Mouse (Mus musculus) lung, postnatal 0 days (tissue): ENCODE data around the gene Pcdh15. TPM values are rescaled to one million over a fixed set of nuclear protein-coding genes. Genes with fewer than 3 reads are reported as not detected.

ENCODE experiments used
- ATAC-seq: fragments of 200-750 bp; cut with Nextera tagmentation; 2 replicates; pipeline ENCODE4 v1.8.0; 2017; ENCODE audit warnings: moderate library complexity
- DNase-seq: peaks from one replicate; pipeline ENCODE4 v3.0.0-alpha.2; 2016; ENCODE audit warnings: low spot score
- H3K27ac ChIP-seq: fragments of 300-500 bp; sonication (generic); 2 replicates; pipeline ENCODE4 v1.5.1; 2014; ENCODE audit warnings: antibody characterized with exemption, mild to moderate bottlenecking, low read length, mixed read lengths
- H3K27me3 ChIP-seq: fragments of 300-500 bp; sonication (generic); replicated peaks from 2 replicates; pipeline ENCODE4 v1.6.1; 2014; ENCODE audit warnings: low read length, mixed read lengths; ENCODE audit not compliant: insufficient read depth
- H3K36me3 ChIP-seq: fragments of 300-500 bp; sonication (generic); 2 replicates; pipeline ENCODE4 v1.6.1; 2014; ENCODE audit warnings: low read length, mixed read lengths; ENCODE audit not compliant: insufficient read depth
- H3K4me1 ChIP-seq: fragments of 300-500 bp; sonication (generic); 2 replicates; pipeline ENCODE4 v1.6.1; 2014; ENCODE audit warnings: antibody characterized with exemption, low read depth, low read length, mixed read lengths; ENCODE audit not compliant: insufficient read depth
- H3K4me2 ChIP-seq: fragments of 300-500 bp; sonication (generic); replicated peaks from 2 replicates; pipeline ENCODE4 v1.6.1; 2014; ENCODE audit warnings: low read depth, mild to moderate bottlenecking, low read length, moderate library complexity, mixed read lengths
- H3K4me3 ChIP-seq: fragments of 300-500 bp; sonication (generic); 2 replicates; pipeline ENCODE4 v1.5.1; 2014; ENCODE audit warnings: low read depth, low read length
- H3K9ac ChIP-seq: fragments of 300-500 bp; sonication (generic); replicated peaks from 2 replicates; pipeline ENCODE4 v1.6.1; 2014; ENCODE audit warnings: low read depth, mild to moderate bottlenecking
- H3K9me3 ChIP-seq: fragments of 300-500 bp; sonication (generic); 2 replicates; pipeline ENCODE4 v1.6.1; 2016; ENCODE audit warnings: low read length, mixed read lengths
- CTCF ChIP-seq: IDR thresholded peaks from 2 replicates; pipeline ENCODE4 v1.5.1; 2016; ENCODE audit warnings: antibody characterized with exemption, mild to moderate bottlenecking
- EP300 ChIP-seq: IDR thresholded peaks from 2 replicates; pipeline ENCODE4 v1.6.1; 2016; ENCODE audit warnings: antibody characterized with exemption, mild to moderate bottlenecking, control low read depth
- WGBS: fragments of 180-500 bp; shearing (Covaris S2); extraction: QIAGEN DNeasy Blood & Tissue Kit; methylation state at CpG from one replicate; pipeline ENCODE4 v1.1.7; 2014; 5-methylcytosine and 5-hydroxymethylcytosine counted together
- polyA plus RNA-seq: library from polyadenylated mRNA; unstranded; fragments of >200 nt; fragmentation: Nextera tagmentation; extraction: Ambion mirVana; gene quantifications from 2 replicates; pipeline ENCODE4 v1.2.1, GENCODE M21; 2015

Gene Pcdh15
- polyA plus RNA-seq, 1 experiment from 2014 or later: 0.06 TPM

DNA sequence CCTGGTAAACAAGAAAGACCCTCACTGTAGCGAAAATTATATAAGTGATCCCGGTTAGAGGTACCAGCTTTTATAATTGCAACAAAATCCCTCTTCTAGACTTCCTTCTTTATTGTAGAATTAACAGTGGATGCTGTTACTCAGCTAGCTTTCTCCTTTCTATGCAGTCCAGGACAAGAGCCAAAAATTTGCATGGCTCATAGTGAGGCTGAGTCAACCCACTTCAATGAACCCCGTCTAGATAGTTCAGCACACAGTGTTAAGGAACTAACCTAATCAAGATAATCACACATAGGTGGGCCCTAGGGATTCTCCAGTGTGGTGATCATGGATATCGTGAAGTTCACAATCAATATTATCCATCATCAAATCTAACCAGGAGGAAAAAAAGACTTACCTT, 1024.3 kb downstream of the Pcdh15 start:
- Histone ChIP-seq H3K36me3 (no peaks in the 10 kb centered on the region), H3K9me3 (no peaks in the 10 kb centered on the region), H3K4me3 (no peak overlapping the region), H3K4me2 (no peak overlapping the region), H3K9ac (no peak overlapping the region), H3K27me3 (no peaks in the 10 kb centered on the region), H3K4me1 (no peaks in the 10 kb centered on the region), H3K27ac (no peak overlapping the region)
- ATAC-seq: no peak
- TF ChIP-seq CTCF (no peak), EP300 (no peak)
- 82% methylated on average over 4 of the region's 4 CpGs for WGBS
- no peak for DNase-seq

- no peak for DNase-seq
Observed at GRCm38 (mm10) chr10:74129192-74129591, 1030.0 kb downstream of the Pcdh15 start.

DNA sequence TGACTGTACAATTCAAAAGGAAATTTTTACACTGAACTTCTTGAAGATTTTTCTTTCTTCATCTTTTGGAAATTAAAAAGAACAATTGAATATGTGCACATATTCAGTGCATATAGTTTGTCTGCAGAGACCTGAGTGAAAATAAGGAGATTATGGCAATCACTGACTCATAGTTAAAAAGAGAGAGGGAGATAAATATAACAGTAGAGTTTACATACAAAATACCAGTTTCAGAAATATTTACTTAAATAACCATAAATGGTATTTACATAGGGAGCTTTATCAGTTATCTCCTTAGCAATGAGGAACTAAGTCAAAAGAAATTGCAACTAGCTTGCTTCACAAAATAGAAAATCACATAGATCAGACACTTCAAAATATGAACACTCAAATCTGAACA, 1030.5 kb downstream of the Pcdh15 start:
- ATAC-seq (no peak), DNase-seq (no peak)
- Histone ChIP-seq H3K9ac (no peak overlapping the region), H3K4me3 (no peak overlapping the region), H3K4me1 (no peaks in the 10 kb centered on the region), H3K27ac (no peak overlapping the region), H3K4me2 (no peak overlapping the region), H3K27me3 (no peaks in the 10 kb centered on the region), H3K9me3 (no peaks in the 10 kb centered on the region), H3K36me3 (no peaks in the 10 kb centered on the region)
- no peak for TF ChIP-seq EP300
- no peak for TF ChIP-seq CTCF

More at GRCm38 (mm10) chr10:74129192-74129591, 1030.0 kb downstream of the Pcdh15 start:
- no peak overlapping the region for H3K27ac ChIP-seq
- no peaks in the 10 kb centered on the region for H3K27me3 ChIP-seq
- no peak overlapping the region for H3K4me3 ChIP-seq
- H3K4me2 ChIP-seq: no peak overlapping the region
- ATAC-seq: no peak
- 73% methylated on average over 3 of the region's 3 CpGs for WGBS
- no peaks in the 10 kb centered on the region for H3K36me3 ChIP-seq
- no peaks in the 10 kb centered on the region for H3K9me3 ChIP-seq
- TF ChIP-seq EP300 (no peak), CTCF (no peak)
- H3K4me1 ChIP-seq: no peaks in the 10 kb centered on the region
- no peak overlapping the region for H3K9ac ChIP-seq

- Histone ChIP-seq H3K4me2 (no peak overlapping the region), H3K27me3 (no peaks in the 10 kb centered on the region), H3K36me3 (no peaks in the 10 kb centered on the region), H3K4me1 (no peaks in the 10 kb centered on the region), H3K4me3 (no peak overlapping the region), H3K9ac (no peak overlapping the region), H3K27ac (no peak overlapping the region), H3K9me3 (no peaks in the 10 kb centered on the region)
- ATAC-seq: no peak
- no peak for DNase-seq
- TF ChIP-seq CTCF (no peak), EP300 (no peak)
- WGBS: 82% methylated on average over 3 of the region's 3 CpGs
Observed at GRCm38 (mm10) chr10:74130805-74131204, 1031.7 kb downstream of the Pcdh15 start.

DNA sequence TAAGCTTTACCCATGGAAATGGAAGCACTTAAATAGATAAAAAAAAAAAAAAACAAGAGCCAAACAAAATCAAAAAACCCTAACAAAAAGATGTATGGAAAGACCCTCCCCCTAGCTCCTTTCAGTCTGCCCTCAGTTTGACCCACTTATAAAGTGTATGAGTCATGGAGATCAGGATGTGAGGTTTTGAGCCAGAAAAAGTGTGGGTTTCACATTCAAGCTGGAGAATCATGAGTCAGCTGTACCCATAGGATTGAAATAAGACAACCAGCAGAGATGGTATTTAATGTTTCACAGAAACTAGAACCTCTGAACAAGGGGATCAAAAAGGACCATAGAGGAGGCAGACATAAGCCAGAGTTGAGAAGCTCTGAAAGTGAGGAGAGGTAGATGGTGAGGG, 1048.8 kb downstream of the Pcdh15 start:
- Histone ChIP-seq H3K4me1 (no peaks in the 10 kb centered on the region), H3K27me3 (no peaks in the 10 kb centered on the region), H3K27ac (no peak overlapping the region), H3K4me3 (no peak overlapping the region), H3K4me2 (no peak overlapping the region), H3K9me3 (no peaks in the 10 kb centered on the region), H3K9ac (no peak overlapping the region), H3K36me3 (no peaks in the 10 kb centered on the region)
- DNase-seq (no peak), ATAC-seq (no peak)
- TF ChIP-seq EP300: no peak
- TF ChIP-seq CTCF: no peak

- WGBS: 57% methylated on average over 3 of the region's 3 CpGs
- Histone ChIP-seq H3K9me3 (no peaks in the 10 kb centered on the region), H3K4me2 (no peak overlapping the region), H3K27me3 (no peaks in the 10 kb centered on the region), H3K27ac (no peak overlapping the region), H3K4me3 (no peak overlapping the region), H3K4me1 (no peaks in the 10 kb centered on the region), H3K36me3 (no peaks in the 10 kb centered on the region), H3K9ac (no peak overlapping the region)
- TF ChIP-seq EP300 (no peak), CTCF (no peak)
- ATAC-seq (no peak), DNase-seq (no peak)
Observed at GRCm38 (mm10) chr10:74181921-74182320, 1082.8 kb downstream of the Pcdh15 start.

GRCm38 (mm10) chr10:74203650-74204049, 1104.5 kb downstream of the Pcdh15 start:
- Histone ChIP-seq H3K9ac (no peak overlapping the region), H3K36me3 (no peaks in the 10 kb centered on the region), H3K27ac (no peak overlapping the region), H3K4me2 (no peak overlapping the region), H3K27me3 (no peaks in the 10 kb centered on the region), H3K4me1 (no peaks in the 10 kb centered on the region), H3K4me3 (no peak overlapping the region), H3K9me3 (no peaks in the 10 kb centered on the region)
- peak; percentile 34 for DNase-seq
- no peak for TF ChIP-seq EP300
- TF ChIP-seq CTCF: peak; percentile 72
- no peak for ATAC-seq
